Mouse (Mus musculus) liver, embryonic 13.5 days (tissue): ENCODE data around the gene Spag5. TPM values are rescaled to one million over a fixed set of nuclear protein-coding genes. Genes with fewer than 3 reads are reported as not detected.

Experiments used
- ATAC-seq: fragments of 200-750 bp; cut with Nextera tagmentation; 2 replicates; pipeline ENCODE4 v1.8.0; 2017; ENCODE audit warnings: low read depth, mild to moderate bottlenecking, moderate number of reproducible peaks, moderate library complexity
- DNase-seq: peaks from one replicate; pipeline ENCODE4 v3.0.0; 2022
- H3K27ac ChIP-seq: fragments of 300-500 bp; sonication (generic); 2 replicates; pipeline ENCODE4 v1.5.1; 2015; ENCODE audit warnings: moderate library complexity, mild to moderate bottlenecking, inconsistent platforms
- H3K27me3 ChIP-seq: fragments of 300-500 bp; sonication (generic); 2 replicates; pipeline ENCODE4 v1.6.1; 2015; ENCODE audit warnings: mild to moderate bottlenecking, inconsistent platforms
- H3K36me3 ChIP-seq: fragments of 300-500 bp; sonication (generic); 2 replicates; pipeline ENCODE4 v1.6.1; 2015; ENCODE audit warnings: mild to moderate bottlenecking, inconsistent platforms
- H3K4me1 ChIP-seq: fragments of 300-500 bp; sonication (generic); replicated peaks from 2 replicates; pipeline ENCODE4 v1.6.1; 2015; ENCODE audit warnings: inconsistent platforms
- H3K4me2 ChIP-seq: fragments of 300-500 bp; sonication (generic); 2 replicates; pipeline ENCODE4 v1.6.1; 2015; ENCODE audit warnings: inconsistent platforms, mild to moderate bottlenecking, moderate library complexity
- H3K4me3 ChIP-seq: fragments of 300-500 bp; sonication (generic); replicated peaks from 2 replicates; pipeline ENCODE4 v1.5.1; 2015; ENCODE audit warnings: mild to moderate bottlenecking, inconsistent platforms
- H3K9ac ChIP-seq: fragments of 300-500 bp; sonication (generic); 2 replicates; pipeline ENCODE4 v1.6.1; 2015; ENCODE audit warnings: mild to moderate bottlenecking, inconsistent platforms
- H3K9me3 ChIP-seq: fragments of 300-500 bp; sonication (generic); replicated peaks from 2 replicates; pipeline ENCODE4 v1.6.1; 2016; ENCODE audit warnings: inconsistent platforms
- WGBS: fragments of 180-500 bp; shearing (Covaris S2); methylation state at CpG from one replicate; pipeline ENCODE4 v1.1.7; 2015; ENCODE audit not compliant: insufficient replicate concordance; 5-methylcytosine and 5-hydroxymethylcytosine counted together
- polyA plus RNA-seq: library from polyadenylated mRNA; unstranded; fragments of >200 nt; fragmentation: Nextera tagmentation; extraction: Ambion mirVana; gene quantifications from 2 replicates; pipeline ENCODE4 v1.2.1, GENCODE M21; 2015

Spag5 gene
- polyA plus RNA-seq, 1 experiment from 2014 or later, result 30.3 TPM

- DNase-seq, result no peak
- Histone ChIP-seq H3K4me3 (peak overlapping the region; percentile 89), H3K36me3 (peaks cover 27% of the 10 kb centered on the region), H3K27me3 (no peaks in the 10 kb centered on the region), H3K4me2 (peak overlapping the region; percentile 100), H3K4me1 (peaks cover 74% of the 10 kb centered on the region), H3K9ac (peak overlapping the region; percentile 91), H3K27ac (peak overlapping the region; percentile 92), H3K9me3 (no peaks in the 10 kb centered on the region)
- WGBS, result 24% methylated on average over 8 of the region's 8 CpGs
- ATAC-seq, result peak; percentile 27
These were observed 43.8 kb downstream of the Spag5 start for GRCm38 (mm10) chr11:78344890-78345715.

- Histone ChIP-seq H3K4me3 (peak overlapping the region; percentile 89), H3K4me2 (peak overlapping the region; percentile 100), H3K36me3 (peaks cover 26% of the 10 kb centered on the region), H3K4me1 (peaks cover 79% of the 10 kb centered on the region), H3K9ac (peak overlapping the region; percentile 91), H3K9me3 (no peaks in the 10 kb centered on the region), H3K27ac (peak overlapping the region; percentile 92), H3K27me3 (no peaks in the 10 kb centered on the region)
- 20% methylated on average over 7 of the region's 7 CpGs for WGBS
- DNase-seq, result no peak
- ATAC-seq, result no peak
These were observed 44.5 kb downstream of the Spag5 start for GRCm38 (mm10) chr11:78345801-78346200.

- Histone ChIP-seq H3K27ac (peak overlapping the region; percentile 92), H3K4me1 (peaks cover 79% of the 10 kb centered on the region)
- ATAC-seq, result no peak
These were observed 45.2 kb downstream of the Spag5 start for GRCm38 (mm10) chr11:78346326-78347069.

GRCm38 (mm10) chr11:78347070-78347754 is 45.9 kb downstream of the Spag5 start:
- Histone ChIP-seq H3K27me3 (no peaks in the 10 kb centered on the region), H3K36me3 (peaks cover 17% of the 10 kb centered on the region), H3K27ac (0 out of 2 replicates have a peak overlapping the region, but pooled peaks have one; percentile 20), H3K9me3 (no peaks in the 10 kb centered on the region), H3K4me3 (no peak overlapping the region), H3K4me1 (peaks cover 79% of the 10 kb centered on the region), H3K9ac (no peak overlapping the region), H3K4me2 (no peak overlapping the region)
- ATAC-seq (no peak), DNase-seq (peak; percentile 63)
- WGBS, result 77% methylated on average over 10 of the region's 10 CpGs

More at GRCm38 (mm10) chr11:78346326-78347069, 45.2 kb downstream of the Spag5 start:
- Histone ChIP-seq H3K36me3 (peaks cover 19% of the 10 kb centered on the region), H3K4me3 (peak overlapping the region; percentile 89; the same call in 1 of the 2 replicates), H3K27me3 (no peaks in the 10 kb centered on the region), H3K4me2 (peak overlapping the region; percentile 100), H3K9me3 (no peaks in the 10 kb centered on the region), H3K9ac (peak overlapping the region; percentile 91)
- DNase-seq, result no peak
- WGBS, result 62% methylated on average over 6 of the region's 6 CpGs

- H3K4me3 ChIP-seq, result no peak overlapping the region
- no peak overlapping the region for H3K9ac ChIP-seq
- no peaks in the 10 kb centered on the region for H3K27me3 ChIP-seq
- no peak overlapping the region for H3K4me2 ChIP-seq
- WGBS, result 67% methylated on average over 9 of the region's 9 CpGs
- DNase-seq (no peak), ATAC-seq (no peak)
- no peaks in the 10 kb centered on the region for H3K9me3 ChIP-seq
- H3K27ac ChIP-seq, result 0 out of 2 replicates have a peak overlapping the region, but pooled peaks have one; percentile 20
- peaks cover 75% of the 10 kb centered on the region for H3K4me1 ChIP-seq
- H3K36me3 ChIP-seq, result peaks cover 17% of the 10 kb centered on the region
These were observed 46.6 kb downstream of the Spag5 start for GRCm38 (mm10) chr11:78347908-78348307.

- no peaks in the 10 kb centered on the region for H3K9me3 ChIP-seq
- H3K4me1 ChIP-seq, result peaks cover 73% of the 10 kb centered on the region
- no peak overlapping the region for H3K4me2 ChIP-seq
- peaks cover 17% of the 10 kb centered on the region for H3K36me3 ChIP-seq
- DNase-seq (no peak), ATAC-seq (no peak)
- H3K27me3 ChIP-seq, result no peaks in the 10 kb centered on the region
- H3K27ac ChIP-seq, result no peak overlapping the region
- H3K4me3 ChIP-seq, result no peak overlapping the region
- WGBS, result 56% methylated on average over 7 of the region's 7 CpGs
- no peak overlapping the region; the same call in 1 of the 2 replicates for H3K9ac ChIP-seq
These were observed 47.1 kb downstream of the Spag5 start for GRCm38 (mm10) chr11:78348474-78348873.

GRCm38 (mm10) chr11:78349441-78350358 is 48.4 kb downstream of the Spag5 start:
- Histone ChIP-seq H3K4me3 (no peak overlapping the region), H3K27ac (peak overlapping the region; percentile 63), H3K9ac (no peak overlapping the region), H3K27me3 (no peaks in the 10 kb centered on the region), H3K36me3 (peaks cover 17% of the 10 kb centered on the region), H3K9me3 (no peaks in the 10 kb centered on the region), H3K4me2 (no peak overlapping the region), H3K4me1 (peaks cover 61% of the 10 kb centered on the region)
- no peak for ATAC-seq
- no peak for DNase-seq
- WGBS, result 77% methylated on average over 4 of the region's 4 CpGs

GRCm38 (mm10) chr11:78353081-78353480 is 51.8 kb downstream of the Spag5 start:
- Histone ChIP-seq H3K27ac (no peak overlapping the region), H3K27me3 (no peaks in the 10 kb centered on the region), H3K9ac (no peak overlapping the region), H3K4me1 (peaks cover 28% of the 10 kb centered on the region), H3K4me3 (no peak overlapping the region), H3K36me3 (peaks cover 10% of the 10 kb centered on the region), H3K4me2 (no peak overlapping the region), H3K9me3 (no peaks in the 10 kb centered on the region)
- DNase-seq (no peak), ATAC-seq (no peak)
- WGBS, result 36% methylated on average over 1 of the region's 1 CpGs

- H3K27me3 ChIP-seq, result no peaks in the 10 kb centered on the region
- H3K36me3 ChIP-seq, result no peaks in the 10 kb centered on the region
- WGBS, result 42% methylated on average over 6 of the region's 6 CpGs
- no peak overlapping the region for H3K9ac ChIP-seq
- DNase-seq (no peak), ATAC-seq (no peak)
- no peaks in the 10 kb centered on the region for H3K9me3 ChIP-seq
- H3K27ac ChIP-seq, result no peak overlapping the region
- peaks cover 18% of the 10 kb centered on the region for H3K4me1 ChIP-seq
- no peak overlapping the region for H3K4me3 ChIP-seq
- no peak overlapping the region for H3K4me2 ChIP-seq
These were observed 53.6 kb downstream of the Spag5 start for GRCm38 (mm10) chr11:78354905-78355304.

- H3K4me1 ChIP-seq, result peaks cover 16% of the 10 kb centered on the region
- H3K36me3 ChIP-seq, result no peaks in the 10 kb centered on the region
- DNase-seq, result peak; percentile 37
- ATAC-seq, result no peak
- no peaks in the 10 kb centered on the region for H3K27me3 ChIP-seq
- no peak overlapping the region for H3K27ac ChIP-seq
- no peaks in the 10 kb centered on the region for H3K9me3 ChIP-seq
- H3K4me3 ChIP-seq, result no peak overlapping the region
- H3K4me2 ChIP-seq, result no peak overlapping the region
- no peak overlapping the region for H3K9ac ChIP-seq
- 25% methylated on average over 4 of the region's 4 CpGs for WGBS
These were observed 54.3 kb downstream of the Spag5 start for GRCm38 (mm10) chr11:78355471-78356238.
